Mouse (Mus musculus): ENCODE data around the gene Tns1.

- TF ChIP-seq CTCF (conservative IDR thresholded peaks at IDR 0.05; ENCODE audit: insufficient read depth, insufficient read length, low read depth, low read length) (no peak), POLR2A (IDR thresholded peaks at IDR 0.05; ENCODE audit: low read depth, low read length) (no peak)
Observed at GRCm38 (mm10) chr1:73979214-73979613, 145.0 kb downstream of the Tns1 start.
